Mouse (Mus musculus) frontal cortex, postnatal 10 days (tissue): Measurements from ENCODE around the gene Cdk5.

Experiments
- DNase-seq, 2 experiments: peaks; one replicate each; pipeline ENCODE4 v3.0.0; 2022; ENCODE audit warnings: low spot score in 2 of 2, mixed read lengths in 1 of 2

Gene Cdk5

GRCm38 (mm10) chr5:24428596-24428995, 5.3 kb upstream of the Cdk5 start:
- DNase-seq = no peak

DNA sequence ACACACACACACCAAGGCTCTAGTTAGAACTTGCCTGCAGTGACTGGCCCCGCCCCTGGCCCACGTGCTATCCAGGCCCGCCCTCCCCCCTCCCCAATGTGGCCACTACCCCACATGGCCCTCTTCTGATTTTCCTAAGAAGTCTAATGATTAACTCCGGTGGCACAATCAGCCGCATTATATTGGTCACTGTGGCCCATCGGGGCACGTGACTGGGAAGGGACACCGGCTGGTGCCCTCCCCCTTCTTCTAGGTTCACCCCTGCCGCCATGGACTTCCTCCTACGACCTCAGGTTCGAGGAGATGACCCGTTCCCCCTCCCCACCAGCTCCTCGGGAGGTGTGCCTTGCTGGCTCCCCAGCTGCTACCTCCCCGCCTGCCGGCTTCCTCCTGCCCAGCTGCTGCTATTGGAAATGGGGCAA, 4.7 kb upstream of the Cdk5 start:
- DNase-seq = no peak

GRCm38 (mm10) chr5:24427285-24427633, 3.9 kb upstream of the Cdk5 start:
- DNase-seq = no peak

DNA sequence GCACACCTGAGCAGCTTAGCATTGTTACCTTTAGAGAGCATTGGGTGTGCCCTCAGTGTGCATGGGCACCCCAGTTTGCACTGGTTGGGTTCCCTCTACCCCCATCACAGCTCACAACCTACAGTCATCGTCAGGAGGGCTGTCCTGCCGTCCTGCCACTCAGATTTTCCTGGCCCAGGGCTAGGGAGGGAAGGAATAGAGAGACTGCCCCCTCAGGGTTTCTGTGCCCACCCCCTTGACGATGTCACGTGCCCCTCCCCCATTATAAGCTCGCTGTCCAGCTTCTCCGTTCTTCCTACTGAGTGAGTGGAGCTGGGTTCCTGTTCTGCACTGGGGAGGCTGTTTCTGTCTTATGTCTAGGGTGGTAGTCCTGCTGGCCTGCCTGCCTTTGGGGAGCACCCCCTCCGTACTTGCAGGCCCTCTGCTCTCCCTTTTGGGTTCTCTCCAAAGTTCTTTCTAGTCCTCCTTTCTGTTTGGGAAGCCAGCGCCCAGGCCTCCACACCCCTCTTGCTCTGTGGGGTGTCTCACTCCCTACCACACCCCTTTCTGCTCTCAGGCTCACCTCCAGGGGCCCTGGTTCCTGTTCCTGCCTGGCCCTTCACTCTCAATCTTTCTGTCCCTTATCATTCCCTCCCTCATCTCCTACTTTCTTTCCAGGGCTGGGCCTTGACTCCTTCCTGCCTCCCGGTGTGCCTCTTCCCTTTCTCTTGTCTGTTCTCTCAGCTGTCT, 3.4 kb upstream of the Cdk5 start:
- no peak for DNase-seq

GRCm38 (mm10) chr5:24426037-24426432, 2.7 kb upstream of the Cdk5 start:
- no peak for DNase-seq

DNA sequence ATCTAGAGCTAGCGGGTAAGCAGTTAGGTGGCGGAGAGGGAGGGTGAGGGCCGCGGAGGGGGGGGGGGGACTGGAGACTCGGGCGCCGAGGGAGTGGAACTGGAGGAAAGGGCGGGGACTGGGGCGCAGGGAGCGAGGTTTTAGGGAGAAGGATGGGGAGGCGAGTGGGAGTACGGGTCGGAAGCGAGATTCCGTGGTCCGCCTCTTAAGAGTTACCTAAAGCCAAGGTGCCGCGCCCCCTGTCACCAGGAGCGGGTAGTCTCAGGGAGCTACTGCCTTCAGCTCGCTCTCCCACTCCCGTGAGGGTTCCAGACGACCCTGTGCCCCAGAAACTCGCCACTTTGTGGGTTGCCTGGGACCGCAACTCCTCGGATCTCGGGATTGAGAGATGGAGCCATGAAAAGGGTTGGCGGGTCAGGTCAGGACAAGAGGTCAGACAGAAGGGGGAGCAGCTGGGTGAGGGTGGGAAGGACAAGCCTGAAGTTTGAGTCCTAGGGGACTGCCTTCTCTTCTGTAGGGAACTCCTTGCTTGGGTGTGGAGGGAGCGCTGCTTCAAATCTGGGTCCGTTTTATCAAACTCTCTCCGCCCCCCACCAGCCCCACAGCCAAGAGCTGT, 2.2 kb upstream of the Cdk5 start:
- peak in 1 of 2 experiments; percentile 54 for DNase-seq

DNA sequence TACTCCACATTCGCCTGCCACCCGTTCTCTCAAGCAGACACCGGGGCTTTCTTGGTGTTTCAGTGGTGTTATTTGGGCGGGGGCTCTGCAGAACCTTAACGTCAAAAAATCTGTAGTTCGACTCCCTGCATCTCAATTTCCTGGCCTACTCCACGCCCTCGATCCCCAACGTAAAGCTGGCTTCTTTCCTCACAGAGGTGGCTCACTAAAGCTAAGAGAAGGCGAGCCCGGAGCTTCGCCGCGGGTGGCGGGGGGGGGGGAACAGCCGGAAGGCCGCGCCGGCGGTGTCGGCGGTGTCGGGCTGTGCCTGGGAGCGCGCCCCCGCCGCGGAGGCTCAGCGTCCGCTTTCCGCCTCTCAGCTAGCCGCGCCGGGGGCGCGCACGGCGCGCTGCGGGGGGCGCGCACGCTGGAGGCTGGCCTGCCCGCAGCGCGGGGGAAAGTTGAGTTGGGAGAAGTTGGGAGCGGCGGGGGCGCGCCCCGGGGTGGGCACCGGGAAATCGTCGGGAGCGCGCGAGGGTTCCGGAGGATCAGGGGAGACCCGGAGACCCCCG, 1.6 kb upstream of the Cdk5 start:
- peak; percentile 60 to 76 for DNase-seq

GRCm38 (mm10) chr5:24424004-24424781, 863 bp upstream of the Cdk5 start:
- no peak for DNase-seq

DNA sequence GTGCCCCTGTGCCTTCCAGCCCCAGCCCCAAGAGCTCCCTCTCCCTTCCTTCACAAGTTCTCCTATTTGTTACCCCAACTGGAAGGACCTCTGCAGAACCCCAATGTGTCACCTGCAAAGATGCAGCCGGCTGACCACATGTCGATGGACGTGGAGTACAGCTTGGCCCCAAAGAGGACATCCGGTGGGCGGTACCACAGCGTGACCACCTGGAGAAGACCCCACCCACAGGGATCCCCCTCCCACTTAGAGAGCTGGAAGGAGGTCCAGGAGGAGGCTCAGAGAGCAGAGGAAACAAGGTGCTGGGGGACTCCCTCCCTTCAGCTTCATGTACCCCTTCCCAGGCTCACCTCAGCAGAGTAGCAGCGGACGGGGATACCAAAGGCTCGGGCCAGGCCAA, 2.9 kb downstream of the Cdk5 start:
- no peak for DNase-seq

DNA sequence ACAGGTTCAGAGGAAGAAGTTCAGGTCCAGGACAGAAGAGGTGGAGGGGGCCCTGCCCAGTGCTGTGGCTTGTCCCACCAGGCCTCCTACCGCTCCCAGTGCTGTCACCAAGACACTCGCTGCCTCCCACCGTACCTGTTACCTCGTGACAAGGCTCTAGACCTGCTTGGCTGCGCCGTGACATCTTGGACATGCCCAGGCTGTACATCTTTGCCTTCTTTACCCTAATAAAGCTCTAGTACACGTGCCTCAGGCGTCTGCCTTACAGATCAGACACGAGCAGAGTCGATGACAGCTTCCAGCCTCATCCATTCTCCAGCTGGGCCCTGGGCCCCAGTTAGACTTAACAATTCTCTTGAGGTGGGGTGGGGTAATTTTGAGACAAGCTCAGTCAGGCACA, 5.7 kb downstream of the Cdk5 start:
- no peak for DNase-seq

DNA sequence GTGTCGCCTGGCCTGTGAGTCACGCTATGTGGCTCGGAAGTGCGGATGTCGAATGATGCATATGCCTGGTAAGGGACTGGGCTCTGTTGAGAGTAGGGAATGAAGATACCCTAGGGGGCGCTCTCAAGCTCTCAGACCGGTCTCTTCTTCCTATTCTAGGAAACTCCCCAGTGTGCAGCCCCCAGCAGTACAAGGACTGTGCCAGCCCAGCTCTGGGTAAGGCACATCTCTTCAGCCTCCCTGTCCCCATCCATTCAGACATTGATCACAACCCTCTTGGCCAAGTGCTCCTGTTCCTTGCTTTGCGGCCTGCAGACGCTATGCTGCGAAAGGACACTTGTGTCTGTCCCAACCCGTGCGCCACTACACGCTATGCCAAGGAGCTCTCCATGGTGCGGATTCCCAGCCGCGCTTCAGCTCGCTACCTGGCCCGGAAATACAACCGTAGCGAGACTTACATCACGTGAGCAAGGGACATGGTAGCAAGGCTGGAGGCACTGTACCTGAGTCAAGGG, 7.1 kb downstream of the Cdk5 start:
- DNase-seq = peak in 1 of 2 experiments; percentile 59

- DNase-seq = no peak
Measured at GRCm38 (mm10) chr5:24413938-24414337, 9.4 kb downstream of the Cdk5 start.

GRCm38 (mm10) chr5:24413042-24413693, 10.2 kb downstream of the Cdk5 start, which contains the start of gene Asic3:
Gene Asic3, plus strand, starts transcription at chr5:24413392.
- no peak for DNase-seq

GRCm38 (mm10) chr5:24412063-24412462, 11.3 kb downstream of the Cdk5 start:
- DNase-seq = no peak

DNA sequence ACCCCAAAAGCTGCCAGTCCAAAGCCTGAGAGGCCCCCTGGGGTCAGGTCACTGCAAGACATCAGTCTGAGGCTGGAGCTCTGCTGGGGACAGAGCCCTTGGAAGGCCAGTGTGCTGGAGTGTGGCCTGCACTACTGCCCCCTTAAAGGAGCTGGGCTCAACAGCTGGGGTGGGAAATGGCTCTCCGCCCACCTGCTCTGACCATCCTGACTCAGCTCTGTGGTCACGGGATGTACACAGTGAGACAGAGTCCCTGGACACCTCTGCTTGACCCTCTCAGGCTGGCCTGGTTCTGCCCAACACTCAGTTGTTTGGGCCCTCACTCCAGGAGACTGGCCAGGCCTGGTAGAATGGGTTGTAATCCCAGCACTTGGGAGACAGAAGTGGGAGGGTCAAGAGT, 13.9 kb downstream of the Cdk5 start:
- no peak for DNase-seq

DNA sequence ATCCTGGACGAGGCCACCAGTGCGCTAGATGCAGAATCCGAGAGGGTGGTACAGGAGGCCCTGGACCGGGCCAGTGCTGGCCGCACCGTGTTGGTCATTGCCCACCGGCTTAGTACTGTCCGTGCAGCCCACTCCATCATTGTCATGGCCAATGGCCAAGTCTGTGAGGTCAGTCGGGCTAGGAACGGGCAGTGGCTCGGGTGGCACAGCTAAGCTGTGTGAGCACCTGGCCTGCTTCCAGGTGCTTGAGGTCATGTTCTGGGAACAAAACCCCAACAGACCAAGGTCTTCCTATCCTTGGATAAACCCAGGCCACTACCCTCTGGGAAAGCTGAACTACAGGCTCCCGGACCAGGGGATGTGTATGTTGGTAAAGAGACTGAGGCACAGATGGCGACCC, 14.7 kb downstream of the Cdk5 start:
- DNase-seq = no peak

DNA sequence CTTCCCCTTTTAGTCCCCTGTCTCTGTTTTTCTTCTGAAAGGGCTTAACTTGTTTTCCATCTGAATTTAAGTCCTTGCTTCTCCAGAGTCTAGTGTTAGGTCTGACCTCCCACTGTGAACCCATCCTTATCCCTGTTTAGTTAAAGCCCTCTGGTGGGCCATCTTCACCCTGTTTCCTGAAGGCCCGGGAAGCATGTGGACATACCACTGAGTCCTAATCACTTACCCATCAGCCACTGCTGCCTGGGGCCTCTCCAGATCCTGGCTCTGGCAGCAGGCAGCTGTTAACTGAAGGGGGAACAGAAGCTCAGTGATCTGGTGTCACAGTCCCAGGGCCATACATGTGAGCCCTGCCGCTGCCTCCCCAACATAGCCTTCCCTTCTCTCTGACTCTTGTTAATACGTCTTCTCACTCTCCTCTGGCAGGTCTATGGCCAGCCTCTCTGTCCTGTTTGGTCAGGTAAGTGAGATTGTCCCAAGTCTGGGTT, 17.9 kb downstream of the Cdk5 start:
- DNase-seq = no peak

DNA sequence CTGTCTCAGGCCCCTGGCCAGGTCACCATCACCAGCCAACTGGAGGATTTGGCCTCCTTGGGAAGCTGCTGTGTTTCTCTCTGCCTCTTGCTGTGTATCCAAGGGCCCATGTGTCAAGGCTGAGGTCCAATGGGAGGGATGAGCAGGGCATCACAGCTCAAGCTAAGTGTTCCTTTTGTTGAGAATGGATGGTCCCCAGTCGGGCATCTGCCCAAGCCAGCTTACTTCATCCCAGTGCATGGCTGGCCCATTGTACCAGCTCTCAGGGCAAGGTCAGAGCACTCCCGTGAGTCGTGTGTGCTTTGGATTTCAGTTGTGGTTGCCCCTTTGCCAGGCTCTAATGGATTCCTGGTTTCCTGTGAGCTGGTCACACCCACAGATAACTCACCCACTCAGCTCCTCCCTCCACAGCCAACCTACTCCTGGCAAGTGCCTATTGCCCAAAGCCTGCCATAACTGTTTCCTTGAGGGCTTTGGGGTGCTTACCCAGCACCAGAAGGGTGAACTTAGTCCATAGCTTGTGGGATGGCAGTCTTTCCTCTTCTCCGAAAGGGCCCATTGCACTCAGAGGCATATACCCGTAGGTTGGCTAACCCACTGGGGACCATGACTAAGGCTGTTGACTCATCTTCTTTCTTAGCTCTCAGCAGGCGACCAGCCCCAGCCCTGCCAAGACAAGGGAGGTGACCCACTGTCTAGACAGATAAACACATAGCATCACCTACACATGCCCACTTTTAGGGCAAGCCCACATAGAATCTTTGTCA, 18.6 kb downstream of the Cdk5 start:
- no peak for DNase-seq

GRCm38 (mm10) chr5:24401969-24402368, 21.4 kb downstream of the Cdk5 start:
- DNase-seq = no peak

DNA sequence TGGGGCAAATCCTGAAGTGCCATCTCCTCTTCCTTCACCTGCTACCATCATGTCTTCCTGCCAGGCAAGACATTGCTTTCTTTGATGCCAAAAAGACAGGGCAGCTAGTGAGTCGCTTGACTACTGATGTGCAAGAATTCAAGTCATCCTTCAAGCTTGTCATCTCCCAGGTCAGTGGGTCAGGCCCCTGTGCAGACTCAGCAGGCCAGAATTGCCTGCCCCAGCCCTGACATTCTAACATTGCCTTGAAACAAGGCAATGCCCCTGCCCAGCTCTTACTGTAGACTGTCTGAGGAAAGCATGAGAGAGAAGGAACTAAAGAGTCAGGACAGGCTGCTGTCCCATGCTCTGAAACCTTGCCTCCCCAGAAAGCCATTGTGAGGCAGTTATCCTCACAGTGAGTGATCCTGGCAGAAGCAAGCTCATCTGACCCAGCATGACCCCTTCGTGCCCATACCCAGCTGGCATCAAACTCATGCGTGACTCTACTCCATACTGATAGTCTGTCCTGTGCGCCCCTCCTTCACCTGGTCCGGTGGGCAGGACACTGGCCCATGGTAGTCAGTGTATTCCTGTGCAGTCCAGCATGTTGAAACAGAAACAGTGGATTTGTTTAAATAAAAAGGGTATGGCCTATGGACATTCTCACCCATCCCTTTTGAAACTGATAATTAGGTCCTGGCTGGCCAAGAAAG, 22.3 kb downstream of the Cdk5 start:
- no peak for DNase-seq
